Mouse (Mus musculus) urinary bladder, postnatal 25 days (tissue): ENCODE results near the gene Coro1c.

Experiments
- DNase-seq: peaks from one replicate; pipeline ENCODE4 v3.0.0; 2022; ENCODE audit warnings: low spot score

The Coro1c gene

DNA sequence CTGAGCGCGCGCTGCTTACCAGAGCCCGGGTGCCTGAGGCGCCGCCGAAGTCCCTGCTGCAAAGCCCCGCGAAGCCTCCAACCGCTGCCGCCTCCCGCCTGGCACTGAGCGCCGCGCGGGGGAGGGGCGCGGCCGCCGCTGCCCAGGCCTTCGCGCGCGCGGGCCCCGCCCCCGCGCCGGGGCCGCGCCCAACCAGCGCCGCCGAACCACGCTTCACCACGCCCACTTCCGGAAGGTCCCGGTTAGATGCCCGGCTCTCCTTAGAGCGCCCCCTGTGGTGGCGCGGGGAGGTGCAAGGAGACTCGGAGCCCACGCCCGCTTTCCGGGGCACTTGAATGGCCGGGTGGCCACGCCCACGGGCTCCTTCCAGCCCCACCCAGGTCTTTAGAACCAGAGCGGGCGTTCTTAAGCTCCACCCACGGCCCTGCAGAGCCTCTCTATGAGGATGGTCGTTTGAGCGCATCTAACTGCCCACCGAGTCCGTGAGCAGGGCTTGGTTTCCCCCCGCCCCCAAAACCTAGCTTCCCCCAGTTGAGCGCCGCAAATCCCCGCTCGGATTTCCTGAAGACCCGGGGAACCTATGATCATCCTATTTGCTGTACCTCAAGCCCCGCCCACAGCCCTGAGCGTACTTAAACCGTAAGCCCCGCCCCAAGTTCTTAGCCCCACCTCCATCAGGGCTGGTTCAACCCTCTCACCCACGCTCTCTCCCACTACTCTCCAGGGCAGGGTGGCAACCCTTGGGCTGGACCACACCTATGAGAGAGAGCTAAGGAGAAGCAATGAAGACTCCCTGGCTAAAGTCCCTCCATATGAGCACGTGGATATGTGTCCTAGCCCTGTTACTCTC is at the start of gene Coro1c:
Gene Coro1c, minus strand, starts transcription at position 167 of the 850 bp plus-strand sequence.
- DNase-seq, result peak; percentile 100

DNA sequence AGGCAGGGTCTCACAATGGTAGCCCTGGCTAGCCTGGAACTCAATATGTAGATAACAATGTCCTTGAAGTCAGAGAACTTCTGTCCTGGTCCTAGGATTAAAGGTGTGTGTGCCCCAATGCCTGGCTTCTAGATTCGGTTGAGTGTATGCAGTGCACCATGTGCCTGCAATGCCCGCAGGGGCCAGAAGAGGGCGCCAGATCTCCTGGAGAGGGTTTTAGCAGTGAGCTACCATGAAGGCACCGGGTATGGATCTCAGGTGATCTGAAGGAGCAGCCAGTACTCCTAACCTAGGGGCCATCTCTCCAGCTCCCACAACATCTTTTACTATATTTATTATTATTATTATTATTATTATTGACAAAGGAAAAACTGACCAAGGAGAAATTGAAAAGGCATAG is 48.0 kb upstream of the Coro1c start:
- peak; percentile 93 for DNase-seq

DNA sequence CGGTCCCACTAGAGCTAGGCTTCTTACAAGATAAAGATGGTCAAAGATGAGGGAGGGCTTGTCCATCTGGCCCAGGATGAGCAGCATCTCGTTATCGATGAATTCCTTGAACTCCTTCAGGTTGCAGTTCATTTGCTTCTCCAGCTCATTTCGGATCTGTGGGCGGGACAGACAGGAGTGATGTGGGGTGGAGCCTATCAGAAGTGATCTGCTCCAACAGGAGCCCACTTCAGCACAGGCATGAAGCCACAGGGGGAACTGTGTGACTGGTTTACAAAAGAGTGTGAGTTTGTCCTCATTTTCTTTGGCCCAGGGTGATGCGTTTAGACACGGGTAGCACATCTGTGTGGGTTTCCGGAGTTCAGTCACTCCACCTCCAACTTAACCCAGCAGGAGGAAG is 47.1 kb upstream of the Coro1c start:
- no peak for DNase-seq

DNA sequence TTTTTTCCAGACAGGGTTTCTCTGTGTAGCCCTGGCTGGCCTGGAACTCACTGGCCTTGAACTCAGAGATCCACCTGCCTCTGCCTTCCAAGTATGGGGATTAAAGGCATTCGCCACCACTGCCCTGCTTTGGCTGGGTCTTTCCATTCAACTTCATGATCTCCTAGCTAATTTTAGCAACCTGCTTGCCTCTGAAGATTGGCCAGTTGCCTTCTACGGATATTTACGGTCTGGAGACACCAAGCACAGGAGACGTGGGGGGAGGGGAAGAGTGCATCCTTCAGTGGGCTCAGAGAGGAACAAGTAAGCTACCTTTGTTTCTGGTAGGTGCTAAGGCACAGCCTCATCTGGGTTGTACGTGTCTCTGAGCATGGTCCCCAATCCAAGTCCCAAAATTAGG is 46.7 kb upstream of the Coro1c start:
- DNase-seq, result no peak

DNA sequence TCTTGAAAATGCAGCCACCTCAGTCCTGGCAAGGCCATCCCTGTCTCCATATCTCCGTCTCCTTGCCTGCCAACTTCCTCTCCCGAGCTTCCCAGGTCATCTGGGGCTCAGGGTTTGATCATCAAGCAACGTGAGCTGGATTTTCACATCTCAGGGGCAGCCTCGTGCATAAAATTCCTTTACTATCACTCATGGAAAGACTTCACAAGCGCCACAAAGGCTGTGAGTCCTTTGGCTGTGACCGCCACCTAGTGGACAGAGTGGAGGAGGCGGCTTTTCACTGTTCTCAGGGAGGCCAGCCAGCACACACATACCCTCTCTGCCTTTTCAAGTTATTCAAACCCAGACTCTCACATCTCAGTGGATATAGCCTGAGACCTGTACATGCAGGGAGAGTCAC is 45.9 kb upstream of the Coro1c start:
- DNase-seq, result peak; percentile 83

DNA sequence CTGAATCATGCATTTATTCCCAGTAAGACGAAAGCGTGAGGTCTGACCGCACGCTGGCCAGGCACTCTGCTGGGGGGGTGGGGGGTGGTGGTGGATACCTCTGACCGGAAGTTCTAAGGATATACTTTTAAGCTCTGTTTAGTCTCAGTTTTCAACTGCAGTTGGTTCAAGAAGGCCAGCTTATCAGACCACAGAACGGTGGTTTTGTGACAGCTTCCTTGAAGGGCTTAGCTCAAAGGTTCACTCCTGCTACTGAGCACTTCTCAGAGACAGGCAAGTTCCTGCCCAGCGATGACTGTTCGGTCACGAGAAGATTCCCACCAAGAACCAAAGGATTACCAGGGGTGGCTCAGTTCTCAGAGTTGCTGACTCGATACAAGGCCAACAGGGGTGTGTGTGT is 44.0 kb upstream of the Coro1c start:
- no peak for DNase-seq

DNA sequence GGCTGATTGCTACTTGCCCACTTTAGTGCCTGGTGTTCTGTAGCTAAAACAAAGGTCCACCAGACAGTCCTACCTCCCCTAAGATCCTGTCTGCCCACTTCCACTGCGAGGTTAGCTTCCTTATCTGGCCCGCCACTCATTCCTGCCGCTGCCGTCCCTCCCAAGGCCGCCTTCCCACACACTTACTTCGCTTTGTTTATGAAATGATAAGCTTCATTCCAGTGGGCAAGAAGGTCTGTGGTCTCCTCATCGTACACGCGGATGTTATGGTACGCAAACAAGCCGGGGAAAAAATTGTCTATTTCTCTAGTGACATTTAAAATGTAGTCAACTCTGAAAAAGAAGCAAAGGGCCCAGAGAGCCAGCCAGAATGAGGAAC is 43.1 kb upstream of the Coro1c start:
- no peak for DNase-seq

DNA sequence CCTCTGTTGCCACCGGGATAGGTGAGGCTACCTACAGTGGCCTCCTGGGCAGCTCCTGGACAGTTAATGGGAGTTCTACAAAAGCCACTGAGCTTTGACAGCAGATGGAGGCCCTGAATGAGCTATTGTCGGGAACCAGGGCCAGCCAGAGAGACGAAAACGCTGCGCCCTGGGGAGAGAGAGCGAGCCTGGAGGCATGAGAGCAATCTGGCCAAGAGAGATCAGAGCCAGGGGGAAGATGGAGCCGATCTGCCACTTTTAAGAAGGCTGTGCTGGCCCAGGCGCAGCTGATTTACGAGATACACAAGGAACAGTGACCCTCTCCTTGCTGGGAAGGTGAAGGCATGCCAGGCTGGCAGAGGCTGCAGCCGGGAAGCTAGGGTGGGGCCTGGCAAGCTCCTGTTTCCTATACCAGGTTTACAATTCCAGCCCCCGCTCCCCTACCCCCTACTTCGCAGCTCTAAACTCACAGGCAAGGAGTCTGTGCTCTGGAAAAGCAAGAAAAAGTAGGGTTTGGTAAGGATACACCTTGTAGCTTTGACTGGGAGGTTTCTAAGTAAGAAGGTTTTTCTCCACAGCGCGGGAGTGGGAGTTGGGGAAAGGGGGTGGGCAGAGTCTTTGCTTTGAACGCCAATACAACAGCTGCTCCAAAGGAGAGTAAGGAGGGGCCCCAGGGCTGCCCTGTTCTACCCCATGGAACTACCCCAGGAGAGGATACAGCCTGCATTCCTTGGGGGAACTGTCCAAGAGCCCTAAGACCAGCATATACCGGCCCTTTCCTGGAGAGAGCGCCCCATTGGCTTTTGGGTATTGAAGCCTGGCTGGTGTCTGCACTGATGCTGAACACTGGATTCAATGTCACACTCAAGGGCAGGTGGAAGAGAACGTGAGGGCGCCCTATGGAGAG is 42.5 kb upstream of the Coro1c start:
- DNase-seq, result no peak

DNA sequence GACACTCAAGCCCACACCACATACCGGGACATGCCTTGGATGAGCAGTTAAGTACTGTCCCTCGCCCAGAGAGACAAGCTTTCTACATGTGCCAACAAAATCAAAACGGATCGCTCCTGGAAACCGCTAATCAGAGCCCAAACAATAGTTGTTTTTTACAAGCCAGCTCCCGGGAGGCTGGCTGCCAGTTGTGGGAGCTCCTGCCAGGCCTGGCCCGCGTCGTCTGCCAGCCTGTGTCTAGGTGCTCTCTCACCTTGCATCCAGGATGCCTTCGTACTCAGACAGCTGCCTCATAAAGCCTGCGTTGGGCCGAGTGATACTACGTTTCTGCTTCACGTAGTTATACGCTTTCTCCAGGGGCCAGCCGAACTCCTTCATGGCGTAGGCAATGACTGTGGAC is 41.6 kb upstream of the Coro1c start:
- no peak for DNase-seq

DNA sequence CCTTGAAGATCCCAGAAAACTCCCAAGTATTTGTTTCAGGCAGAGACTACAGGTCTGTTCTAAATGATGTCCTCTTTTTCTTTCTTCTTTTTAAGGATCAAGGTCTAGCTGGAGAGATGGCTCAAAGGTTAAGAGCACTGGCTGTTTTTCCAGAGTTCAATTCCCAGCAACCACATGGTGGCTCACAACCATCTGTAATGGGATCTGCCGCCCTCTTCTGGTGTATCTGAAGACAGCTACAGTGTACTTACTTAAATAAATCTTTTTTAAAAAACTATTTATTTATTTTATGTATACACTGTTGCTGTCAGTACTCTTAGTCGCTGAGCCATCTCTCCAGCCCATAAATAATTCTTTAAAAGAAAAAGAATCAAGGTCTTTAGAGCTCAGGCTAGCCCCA is 38.7 kb upstream of the Coro1c start:
- DNase-seq, result no peak

DNA sequence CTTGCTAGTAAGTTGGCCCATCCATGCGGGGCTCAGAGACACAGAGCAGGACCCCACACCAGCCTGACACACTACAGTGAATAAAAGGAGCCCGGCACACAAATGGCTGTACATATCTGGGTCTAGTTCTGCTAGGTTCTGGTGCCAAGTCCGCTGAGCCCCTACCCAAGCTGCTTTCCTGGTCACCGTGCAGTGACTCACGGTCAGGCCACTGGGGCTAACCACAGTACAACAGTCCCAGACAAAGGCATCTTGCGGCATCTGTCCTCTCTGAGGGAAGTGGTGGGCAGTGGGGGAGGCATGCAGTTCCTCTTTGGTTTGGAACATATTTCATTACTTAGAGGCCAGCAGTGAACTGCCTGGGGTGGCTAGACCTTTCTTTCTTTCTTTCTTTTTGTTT is 36.6 kb upstream of the Coro1c start:
- no peak for DNase-seq

DNA sequence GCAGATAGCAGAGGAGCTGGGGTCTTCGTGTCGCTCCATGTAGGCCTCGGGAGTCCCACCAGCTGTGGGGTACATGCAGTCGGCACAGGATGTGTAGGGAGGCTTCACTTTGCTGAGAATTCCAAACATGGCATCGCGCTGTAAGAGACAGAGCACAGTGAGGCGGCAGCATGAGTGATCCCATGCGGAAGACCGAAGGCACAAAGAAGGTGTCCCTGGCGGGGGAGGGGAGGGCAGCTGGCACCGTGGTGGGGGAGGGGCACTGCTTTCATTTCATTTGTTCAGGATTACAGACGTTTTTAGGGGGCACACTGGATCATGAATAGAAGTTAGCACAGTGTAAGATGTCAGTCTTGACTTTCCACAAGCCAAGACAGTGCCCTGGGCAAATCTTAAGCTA is 34.8 kb upstream of the Coro1c start:
- DNase-seq, result no peak

DNA sequence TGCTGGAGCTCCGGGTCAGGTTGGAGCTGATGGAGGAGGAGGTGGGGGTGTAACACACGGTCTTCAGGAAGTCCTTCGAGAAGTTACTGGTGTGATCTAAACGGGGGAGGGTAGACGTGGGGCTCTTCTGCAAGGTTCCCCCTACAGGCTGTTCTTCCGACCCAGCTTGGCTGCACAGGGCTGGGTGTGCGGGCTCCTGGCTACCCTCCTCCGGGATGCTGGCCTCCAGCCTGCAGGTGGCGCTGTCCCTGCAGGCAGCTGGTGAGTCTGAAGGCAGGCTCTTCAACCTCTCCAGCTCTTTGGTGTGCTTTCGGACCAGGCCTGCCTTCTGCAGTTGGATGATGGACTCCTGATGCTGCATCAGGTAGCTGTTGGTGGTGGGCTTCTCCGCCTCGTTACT is 34.0 kb upstream of the Coro1c start:
- DNase-seq, result no peak

DNA sequence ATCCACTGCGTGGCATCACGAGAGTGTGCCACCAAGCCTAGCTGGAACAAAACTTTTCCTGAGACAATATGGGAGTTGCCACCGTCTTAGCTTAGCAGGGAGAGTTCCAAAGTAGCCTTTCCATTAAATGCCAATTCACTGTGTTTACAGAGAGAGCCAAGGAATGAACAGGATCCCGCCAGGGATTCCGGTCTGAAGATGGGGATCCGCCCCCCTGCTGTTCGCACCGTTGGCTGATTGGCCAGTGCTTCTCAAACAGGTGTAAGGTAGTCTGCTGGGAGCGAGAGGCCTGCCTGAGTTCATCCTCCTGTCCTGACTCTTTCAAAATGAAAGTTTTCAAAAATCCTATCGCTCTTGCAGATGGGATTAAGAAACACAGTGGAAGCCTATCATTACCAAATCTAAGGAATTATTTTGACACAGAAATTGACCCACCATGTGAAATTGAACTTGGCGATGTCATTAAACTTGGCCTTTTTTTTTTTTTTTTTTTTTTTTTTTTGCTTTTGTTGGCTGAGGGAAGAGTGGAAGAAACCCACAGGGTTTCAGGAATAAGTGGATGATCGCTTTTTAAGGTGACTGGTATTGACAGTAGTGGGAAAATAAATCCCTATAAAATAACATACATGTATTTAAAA is 30.8 kb upstream of the Coro1c start:
- DNase-seq, result no peak

DNA sequence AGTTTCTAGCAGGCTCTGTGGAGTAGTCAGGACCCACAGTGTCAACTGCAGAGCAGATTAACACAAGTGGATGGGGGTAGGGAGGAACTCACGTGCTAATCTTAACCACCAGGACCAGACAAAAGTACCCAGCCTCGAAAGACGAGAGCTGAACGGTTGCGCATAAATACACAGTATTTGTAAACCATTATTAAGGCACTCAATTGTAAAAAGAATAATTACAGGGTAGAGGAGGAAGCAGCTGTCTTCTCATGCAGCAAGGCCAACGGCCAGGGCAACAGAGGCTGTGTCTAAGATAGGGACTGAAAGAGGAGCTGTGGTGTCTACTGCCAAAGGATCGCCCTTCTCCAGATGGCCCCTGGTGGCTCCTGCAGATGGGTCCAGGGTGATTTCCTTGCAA is 29.1 kb upstream of the Coro1c start:
- no peak for DNase-seq

DNA sequence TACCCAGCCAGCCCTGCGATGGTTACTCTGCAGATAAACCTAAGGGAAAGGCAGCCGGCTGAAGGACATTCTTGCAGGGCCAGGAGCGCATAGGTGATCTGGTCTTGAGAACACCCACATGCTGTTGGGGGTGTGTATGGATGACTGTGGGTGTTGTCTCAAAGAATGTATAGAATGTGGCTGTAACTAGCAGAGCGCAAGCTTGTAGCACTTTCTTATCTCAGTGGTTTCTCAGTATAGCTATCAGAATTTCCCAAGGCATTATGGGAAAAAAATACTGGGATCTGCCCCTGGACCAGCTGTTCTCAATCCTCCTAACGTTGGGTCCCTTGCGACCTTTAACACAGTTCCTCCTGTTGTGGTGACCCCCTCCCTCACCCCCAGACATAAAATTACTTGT is 25.3 kb upstream of the Coro1c start:
- no peak for DNase-seq

DNA sequence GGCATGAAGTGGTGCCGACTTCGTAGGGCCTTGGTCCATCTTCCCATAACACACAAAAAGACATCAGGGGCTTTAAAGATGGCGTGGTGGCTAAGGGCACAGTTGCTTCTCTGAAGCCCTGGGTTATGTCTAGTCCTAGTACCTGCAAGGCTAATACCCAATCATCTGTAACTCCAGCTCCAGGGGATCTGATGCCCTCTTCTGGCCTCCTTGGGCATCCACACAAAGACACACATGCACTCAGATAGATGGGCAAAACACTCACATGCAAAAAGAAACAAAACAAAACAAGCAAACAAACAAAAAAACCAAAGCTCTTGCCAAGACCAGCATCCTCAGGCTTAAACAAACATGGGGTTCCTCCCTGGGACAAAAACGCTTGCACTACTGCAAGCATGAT is 24.9 kb upstream of the Coro1c start:
- no peak for DNase-seq

DNA sequence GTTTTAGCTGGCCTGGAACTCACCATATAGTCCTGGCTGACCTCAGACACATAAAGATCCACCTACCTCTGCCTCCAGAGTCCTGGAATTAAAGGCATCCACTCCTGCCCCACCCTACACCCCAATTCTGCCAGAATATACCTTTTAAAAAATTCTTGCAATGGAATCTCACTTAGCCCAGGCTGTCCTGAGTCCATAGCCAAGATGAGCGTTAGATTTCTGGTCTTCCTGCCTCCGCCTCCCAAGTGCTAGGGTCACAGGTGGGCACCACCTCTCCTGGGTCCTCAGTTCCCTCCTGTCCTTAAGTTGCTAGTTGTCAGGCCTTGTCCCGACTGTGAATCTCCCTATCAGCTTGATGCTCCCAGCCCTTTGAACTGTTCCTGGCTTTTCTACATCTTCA is 23.8 kb upstream of the Coro1c start:
- DNase-seq, result no peak

DNA sequence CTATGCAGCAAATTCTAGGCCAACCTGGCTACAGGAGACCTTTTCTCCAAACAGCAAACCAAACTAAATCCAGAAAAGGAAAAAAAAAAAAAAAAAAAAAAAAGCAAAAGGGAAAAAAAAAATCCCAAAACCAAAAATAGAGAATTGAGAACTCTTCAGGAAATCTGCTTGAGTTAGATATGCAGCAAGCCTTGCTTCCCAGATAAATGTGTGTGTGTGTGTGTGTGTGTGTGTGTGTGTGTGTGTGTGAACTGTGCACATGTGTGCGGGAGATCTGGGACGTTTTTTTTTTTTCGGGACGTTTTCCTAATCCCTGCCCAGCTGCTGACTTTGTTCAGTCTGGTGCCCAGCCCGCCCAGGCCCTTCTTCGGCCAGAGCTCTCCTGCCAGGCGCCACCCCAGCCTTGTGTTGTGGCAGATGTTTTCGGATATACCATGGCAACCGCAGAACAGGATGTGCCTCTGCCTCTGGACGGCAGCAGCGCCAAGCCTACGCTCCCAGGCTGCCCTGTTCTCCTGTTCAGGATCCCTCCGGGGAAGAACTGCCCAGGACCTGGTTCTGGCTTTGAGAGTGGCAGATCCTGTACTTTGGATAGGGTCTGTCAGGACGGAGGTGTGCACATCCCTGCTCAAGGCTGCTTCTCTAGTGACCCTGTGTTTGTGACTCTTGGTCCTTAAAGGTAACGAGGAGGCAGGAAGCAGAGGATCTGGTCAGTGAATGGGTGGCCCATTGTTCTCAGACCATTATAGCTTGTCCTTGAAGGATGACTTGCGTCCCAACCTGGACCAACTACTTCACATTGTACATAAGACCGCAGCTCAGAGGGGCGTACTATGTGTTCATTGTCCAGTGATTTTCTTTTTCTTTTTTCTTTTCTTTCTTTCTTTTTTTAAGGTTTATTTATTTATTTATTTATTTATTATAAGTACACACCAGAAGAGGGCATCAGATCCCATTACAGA is 22.4 kb upstream of the Coro1c start:
- peak; percentile 26 for DNase-seq

DNA sequence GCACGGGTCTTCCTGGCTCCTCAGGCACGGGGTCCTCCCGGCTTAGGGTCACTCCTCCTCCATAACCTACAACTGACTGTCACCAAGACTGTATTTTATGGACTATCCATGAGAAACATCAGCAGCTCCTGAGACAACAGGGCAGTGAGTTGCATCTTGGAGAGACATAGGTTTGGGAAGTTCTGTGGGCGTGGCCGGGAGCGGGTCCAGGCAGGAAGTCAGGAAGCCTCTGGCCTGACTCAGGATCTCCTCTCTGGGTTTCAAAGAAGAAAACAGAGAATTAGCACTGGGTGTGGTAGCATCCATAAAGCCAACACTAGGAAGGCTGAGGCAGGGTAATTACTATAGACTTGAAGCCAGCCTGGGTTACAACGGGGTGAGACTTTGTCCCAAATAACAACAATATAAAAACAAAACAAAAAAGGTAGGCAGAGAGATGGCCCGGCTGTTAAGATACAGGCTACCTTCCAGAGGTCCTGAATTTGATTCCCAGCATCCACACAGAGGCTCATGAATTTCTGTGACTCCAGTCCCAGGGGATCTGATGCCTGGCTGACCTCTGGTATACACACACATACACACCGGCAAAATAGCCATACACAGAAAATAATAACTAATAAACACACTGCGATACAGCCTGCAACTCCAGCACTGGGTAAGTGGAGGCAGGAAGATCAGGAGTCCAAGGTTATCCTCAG is 21.5 kb upstream of the Coro1c start:
- no peak for DNase-seq

DNA sequence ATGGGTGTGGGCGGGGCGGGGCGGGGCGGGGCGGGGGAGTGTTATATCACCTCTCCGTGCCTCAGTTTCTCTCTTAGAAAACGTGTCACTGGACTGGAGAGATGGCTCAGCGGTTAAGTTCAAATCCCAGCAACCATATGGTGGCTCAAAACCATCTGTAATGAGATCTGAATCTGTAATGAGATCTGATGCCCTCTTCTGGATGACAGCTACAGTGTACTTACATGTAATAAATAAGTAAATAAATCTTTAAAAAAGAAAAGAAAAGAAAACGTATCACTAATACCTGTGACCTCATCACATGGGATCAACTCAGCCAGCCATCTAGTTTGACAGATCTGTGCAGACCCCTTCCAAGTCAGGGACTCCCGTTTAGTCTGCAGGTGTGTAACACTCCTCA is 21.0 kb upstream of the Coro1c start:
- DNase-seq, result no peak
